Mouse (Mus musculus) brain, embryonic 14.5 days (tissue): ENCODE data around the gene Fancc.

Experiments
- CTCF ChIP-seq: fragments of 200-500 bp; IDR thresholded peaks from 2 replicates; pipeline ENCODE4 v1.5.1; 2012; ENCODE audit warnings: inconsistent platforms, mild to moderate bottlenecking, moderate library complexity, borderline replicate concordance; ENCODE audit not compliant: insufficient read depth, insufficient read length; ENCODE audit errors: extremely low read depth
- POLR2A ChIP-seq: fragments of 200-500 bp; IDR thresholded peaks from 2 replicates; pipeline ENCODE4 v1.6.1; 2012; ENCODE audit warnings: mild to moderate bottlenecking, inconsistent platforms, borderline replicate concordance; ENCODE audit not compliant: poor library complexity, insufficient read depth, insufficient read length, severe bottlenecking; ENCODE audit errors: extremely low read depth

DNA sequence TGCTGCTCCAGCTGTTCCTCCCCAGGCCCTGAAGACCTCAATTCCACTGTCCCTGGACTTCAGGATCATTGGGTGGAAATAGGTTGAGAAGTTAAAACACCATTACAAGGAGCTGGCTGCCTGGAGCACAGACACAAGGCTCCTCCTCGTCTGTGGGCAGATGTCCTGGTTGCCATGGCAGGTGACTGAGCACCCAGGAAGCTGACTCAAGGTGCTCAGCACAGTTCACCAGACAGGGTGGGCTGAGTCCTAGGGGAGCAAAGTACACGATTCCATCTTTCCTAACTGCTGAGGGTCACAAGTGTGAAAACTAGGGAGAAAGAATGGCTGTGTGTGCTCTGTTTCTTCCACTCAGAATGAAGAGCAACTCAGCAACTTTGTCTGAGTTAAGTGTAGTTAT is 185.9 kb downstream of the Fancc start:
- TF ChIP-seq POLR2A (no peak), CTCF (no peak)
